Mouse (Mus musculus) C3H10T1/2 (cell line): ENCODE data around the gene Dgkq. TPM values are rescaled to one million over a fixed set of nuclear protein-coding genes. Genes with fewer than 3 reads are reported as not detected.

Source experiments
- polyA plus RNA-seq, 2 experiments: library from polyadenylated mRNA; unstranded; fragments of >200 nt; fragmentation: generic; extraction: Trizol; gene quantifications; one replicate each; pipeline ENCODE4 v1.2.1; 2012; ENCODE audit warnings: missing spikeins in 2 of 2

The Dgkq gene
- polyA plus RNA-seq, result 1 to 10 TPM in 1 of 2 experiments, under 1 TPM in 1; 0.55 to 4.4 TPM

GRCm38 (mm10) chr5:108668977-108669936 lies at the start of gene Dgkq:
Dgkq (minus strand) TSS chr5:108669672.

GRCm38 (mm10) chr5:108692271-108692670 lies 22.8 kb upstream of the Dgkq start, which contains the start of gene Fgfrl1:
Fgfrl1 (plus strand) TSS chr5:108692382.

GRCm38 (mm10) chr5:108675251-108675816 lies 5.9 kb upstream of the Dgkq start, which contains the start of gene Slc26a1:
Slc26a1 (minus strand) TSS chr5:108675569.

GRCm38 (mm10) chr5:108659698-108660631 lies 9.5 kb downstream of the Dgkq start, which contains the start of gene Idua:
Idua (plus strand) TSS chr5:108660331.

GRCm38 (mm10) chr5:108629634-108630483 lies 39.6 kb downstream of the Dgkq start, which contains the start of the genes Gak and Tmem175:
Gak (minus strand) TSS chr5:108629755.
Tmem175 (plus strand) TSS chr5:108629770.

Other genes with a start within 250 kb of the Dgkq start
- gene Atp5k, start 235.2 kb downstream of the Dgkq start, polyA plus RNA-seq, result 1,000 to 10,000 TPM in 1 of 2 experiments, 100 to 1,000 TPM in 1; 937 to 1,235 TPM
- under 1 TPM; 0.08 to 0.77 TPM for gene Mfsd7a, start 220.8 kb downstream of the Dgkq start, polyA plus RNA-seq
- 1 to 10 TPM; 1.7 to 7.6 TPM for gene Pcgf3, start 208.4 kb downstream of the Dgkq start, polyA plus RNA-seq
- gene Cplx1, start 119.6 kb downstream of the Dgkq start, polyA plus RNA-seq, result under 1 TPM in 1 of 2 experiments, not detected in 1; 0.02 TPM
- 10 to 100 TPM; 19.5 to 43.3 TPM for gene Gak, start 39.9 kb downstream of the Dgkq start, polyA plus RNA-seq
- gene Tmem175, start 39.9 kb downstream of the Dgkq start, polyA plus RNA-seq, result 10 to 100 TPM in 1 of 2 experiments, 1 to 10 TPM in 1; 5.8 to 32.3 TPM
- 1 to 10 TPM in 1 of 2 experiments, under 1 TPM in 1; 0.69 to 6.2 TPM for gene Idua, start 9.3 kb downstream of the Dgkq start, polyA plus RNA-seq
- gene Slc26a1, start 5.9 kb upstream of the Dgkq start, polyA plus RNA-seq, result under 1 TPM; 0.04 to 0.14 TPM
- gene Fgfrl1, start 22.7 kb upstream of the Dgkq start, polyA plus RNA-seq, result 10 to 100 TPM; 11.3 to 58.4 TPM
- gene Rnf212, start 105.3 kb upstream of the Dgkq start, polyA plus RNA-seq, result not detected
- not detected for gene Tmed11, start 125.7 kb upstream of the Dgkq start, polyA plus RNA-seq
- not detected for gene Vmn2r8, start 139.2 kb upstream of the Dgkq start, polyA plus RNA-seq
- gene Vmn2r9, start 182.9 kb upstream of the Dgkq start, polyA plus RNA-seq, result not detected